Mouse (Mus musculus) forebrain, postnatal 0 days (tissue): ENCODE data around the gene Hfe. TPM values are rescaled to one million over a fixed set of nuclear protein-coding genes. Genes with fewer than 3 reads are reported as not detected.

ENCODE experiments used
- ATAC-seq: fragments of 200-750 bp; cut with Nextera tagmentation; 2 replicates; pipeline ENCODE4 v1.8.0; 2017; ENCODE audit warnings: mild to moderate bottlenecking, moderate library complexity
- DNase-seq: peaks from one replicate; pipeline ENCODE4 v3.0.0-alpha.2; 2015
- H3K27ac ChIP-seq: fragments of 300-500 bp; sonication (generic); 2 replicates; pipeline ENCODE4 v1.5.1; 2014; ENCODE audit warnings: low read depth, mild to moderate bottlenecking, antibody characterized with exemption, low read length, moderate library complexity, mixed read lengths
- H3K27me3 ChIP-seq: fragments of 300-500 bp; sonication (generic); 2 replicates; pipeline ENCODE4 v1.6.1; 2014; ENCODE audit warnings: mild to moderate bottlenecking, low read length, mixed read lengths; ENCODE audit not compliant: insufficient read depth
- H3K36me3 ChIP-seq: fragments of 300-500 bp; sonication (generic); 2 replicates; pipeline ENCODE4 v1.6.1; 2014; ENCODE audit warnings: mild to moderate bottlenecking, moderate library complexity; ENCODE audit not compliant: insufficient read depth
- H3K4me1 ChIP-seq: fragments of 300-500 bp; sonication (generic); 2 replicates; pipeline ENCODE4 v1.6.1; 2014; ENCODE audit warnings: antibody characterized with exemption; ENCODE audit not compliant: insufficient read depth
- H3K4me2 ChIP-seq: fragments of 300-500 bp; sonication (generic); 2 replicates; pipeline ENCODE4 v1.6.1; 2014; ENCODE audit warnings: low read depth, mild to moderate bottlenecking, moderate library complexity
- H3K4me3 ChIP-seq: fragments of 300-500 bp; sonication (generic); 2 replicates; pipeline ENCODE4 v1.5.1; 2014; ENCODE audit warnings: low read depth, low read length, mixed read lengths
- H3K9ac ChIP-seq: fragments of 300-500 bp; sonication (generic); 2 replicates; pipeline ENCODE4 v1.6.1; 2014; ENCODE audit warnings: mild to moderate bottlenecking
- H3K9me3 ChIP-seq: fragments of 300-500 bp; sonication (generic); 2 replicates; pipeline ENCODE4 v1.6.1; 2016; ENCODE audit warnings: low read length
- CTCF ChIP-seq: sonication (generic); IDR thresholded peaks from 2 replicates; pipeline ENCODE4 v1.5.1; 2016; ENCODE audit warnings: antibody characterized with exemption, control low read depth, low read depth
- WGBS: fragments of 180-500 bp; shearing (Covaris S2); extraction: QIAGEN DNeasy Blood & Tissue Kit; methylation state at CpG from one replicate; pipeline ENCODE4 v1.1.7; 2014; 5-methylcytosine and 5-hydroxymethylcytosine counted together
- polyA plus RNA-seq: library from polyadenylated mRNA; unstranded; fragments of >200 nt; fragmentation: Nextera tagmentation; extraction: Ambion mirVana; gene quantifications from 2 replicates; pipeline ENCODE4 v1.2.1, GENCODE M21; 2015
- total RNA-seq: library from RNA; depleted of rRNA; stranded (reverse); fragments of >200 nt; gene quantifications from 2 replicates; pipeline ENCODE4 v1.2.3, GENCODE M21; 2014

Hfe gene
- total and polyA plus RNA-seq, 2 experiments from 2014 or later, result 3.6 to 6.0 TPM

GRCm38 (mm10) chr13:23694956-23695355 is 15.7 kb downstream of the Hfe start:
- H3K36me3 ChIP-seq, result no peaks in the 10 kb centered on the region
- no peaks in the 10 kb centered on the region for H3K9me3 ChIP-seq
- H3K27me3 ChIP-seq, result no peaks in the 10 kb centered on the region
- ATAC-seq (no peak), DNase-seq (no peak)
- no peak overlapping the region for H3K4me2 ChIP-seq
- H3K4me1 ChIP-seq, result no peaks in the 10 kb centered on the region
- no peak overlapping the region for H3K4me3 ChIP-seq
- TF ChIP-seq CTCF, result no peak
- WGBS, result 97% methylated on average over 9 of the region's 9 CpGs
- H3K27ac ChIP-seq, result no peak overlapping the region
- H3K9ac ChIP-seq, result no peak overlapping the region

- H3K9me3 ChIP-seq, result no peaks in the 10 kb centered on the region
- DNase-seq (no peak), ATAC-seq (no peak)
- no peaks in the 10 kb centered on the region for H3K4me1 ChIP-seq
- H3K36me3 ChIP-seq, result no peaks in the 10 kb centered on the region
- WGBS, result 89% methylated on average over 6 of the region's 6 CpGs
- no peak overlapping the region for H3K4me3 ChIP-seq
- H3K4me2 ChIP-seq, result no peak overlapping the region
- no peaks in the 10 kb centered on the region for H3K27me3 ChIP-seq
- no peak overlapping the region for H3K9ac ChIP-seq
- TF ChIP-seq CTCF, result no peak
- no peak overlapping the region for H3K27ac ChIP-seq
These were observed 16.7 kb downstream of the Hfe start for GRCm38 (mm10) chr13:23693856-23694440.

GRCm38 (mm10) chr13:23689459-23689858 is 21.2 kb downstream of the Hfe start:
- Histone ChIP-seq H3K36me3 (no peaks in the 10 kb centered on the region), H3K27ac (no peak overlapping the region), H3K27me3 (no peaks in the 10 kb centered on the region), H3K9ac (no peak overlapping the region), H3K4me1 (peaks cover 11% of the 10 kb centered on the region), H3K4me3 (no peak overlapping the region), H3K4me2 (no peak overlapping the region), H3K9me3 (no peaks in the 10 kb centered on the region)
- DNase-seq (no peak), ATAC-seq (no peak)
- TF ChIP-seq CTCF, result no peak
- 86% methylated on average over 2 of the region's 2 CpGs for WGBS

- Histone ChIP-seq H3K4me3 (no peak overlapping the region), H3K4me2 (no peak overlapping the region), H3K4me1 (peaks cover 11% of the 10 kb centered on the region), H3K36me3 (no peaks in the 10 kb centered on the region), H3K27me3 (no peaks in the 10 kb centered on the region), H3K27ac (no peak overlapping the region), H3K9ac (no peak overlapping the region), H3K9me3 (no peaks in the 10 kb centered on the region)
- WGBS, result 92% methylated on average over 2 of the region's 2 CpGs
- DNase-seq (no peak), ATAC-seq (no peak)
- no peak for TF ChIP-seq CTCF
These were observed 21.7 kb downstream of the Hfe start for GRCm38 (mm10) chr13:23688956-23689355.

- Histone ChIP-seq H3K4me1 (peaks cover 14% of the 10 kb centered on the region), H3K36me3 (no peaks in the 10 kb centered on the region), H3K9me3 (no peaks in the 10 kb centered on the region), H3K4me3 (no peak overlapping the region), H3K9ac (no peak overlapping the region), H3K27me3 (no peaks in the 10 kb centered on the region), H3K27ac (no peak overlapping the region), H3K4me2 (no peak overlapping the region)
- DNase-seq, result no peak
- WGBS, result 92% methylated on average over 7 of the region's 7 CpGs
- no peak for ATAC-seq
- TF ChIP-seq CTCF, result no peak
These were observed 22.7 kb downstream of the Hfe start for GRCm38 (mm10) chr13:23687907-23688306.

- TF ChIP-seq CTCF, result no peak
- no peak overlapping the region for H3K9ac ChIP-seq
- 77% methylated on average over 4 of the region's 4 CpGs for WGBS
- no peaks in the 10 kb centered on the region for H3K27me3 ChIP-seq
- no peaks in the 10 kb centered on the region for H3K9me3 ChIP-seq
- peaks cover 16% of the 10 kb centered on the region for H3K4me1 ChIP-seq
- no peak overlapping the region for H3K4me3 ChIP-seq
- no peak for ATAC-seq
- no peak for DNase-seq
- no peak overlapping the region for H3K27ac ChIP-seq
- no peaks in the 10 kb centered on the region for H3K36me3 ChIP-seq
- H3K4me2 ChIP-seq, result no peak overlapping the region
These were observed 23.5 kb downstream of the Hfe start for GRCm38 (mm10) chr13:23687181-23687580.

- Histone ChIP-seq H3K9ac (peak overlapping the region; percentile 68; the same call in 1 of the 2 replicates), H3K27me3 (no peaks in the 10 kb centered on the region), H3K4me2 (peak overlapping the region; percentile 73), H3K27ac (peak overlapping the region; percentile 92; the same call in 1 of the 2 replicates), H3K4me3 (peak overlapping the region; percentile 47), H3K4me1 (peaks cover 16% of the 10 kb centered on the region), H3K9me3 (no peaks in the 10 kb centered on the region), H3K36me3 (no peaks in the 10 kb centered on the region)
- 15% methylated on average over 4 of the region's 4 CpGs for WGBS
- no peak for ATAC-seq
- DNase-seq, result peak; percentile 31
- no peak for TF ChIP-seq CTCF
These were observed 24.7 kb downstream of the Hfe start for GRCm38 (mm10) chr13:23685966-23686365.
